Mouse (Mus musculus) embryonic facial prominence, embryonic 11.5 days (tissue): Measurements from ENCODE around the gene Cfap298. TPM values are rescaled to one million over a fixed set of nuclear protein-coding genes. Genes with fewer than 3 reads are reported as not detected.

Experiments used
- ATAC-seq: fragments of 200-750 bp; cut with Nextera tagmentation; replicated peaks from 2 replicates; pipeline ENCODE4 v1.8.0; 2017; ENCODE audit warnings: low read depth; ENCODE audit not compliant: insufficient number of reproducible peaks, low FRiP score, low TSS enrichment
- DNase-seq: peaks from one replicate; pipeline ENCODE4 v3.0.0-alpha.2; 2015; ENCODE audit warnings: low spot score
- H3K27ac ChIP-seq: fragments of 300-500 bp; sonication (generic); replicated peaks from 2 replicates; pipeline ENCODE4 v1.5.1; 2014; ENCODE audit warnings: mild to moderate bottlenecking, low read depth, low read length, control low read depth
- H3K27me3 ChIP-seq: fragments of 300-500 bp; sonication (generic); 2 replicates; pipeline ENCODE4 v1.6.1; 2014; ENCODE audit warnings: mild to moderate bottlenecking, low read length, moderate library complexity, mixed read lengths; ENCODE audit not compliant: control insufficient read depth, insufficient read depth
- H3K36me3 ChIP-seq: fragments of 300-500 bp; sonication (generic); replicated peaks from 2 replicates; pipeline ENCODE4 v1.6.1; 2014; ENCODE audit warnings: low read depth, mild to moderate bottlenecking, low read length, moderate library complexity, mixed read lengths; ENCODE audit not compliant: control insufficient read depth, insufficient read depth
- H3K4me1 ChIP-seq: fragments of 300-500 bp; sonication (generic); 2 replicates; pipeline ENCODE4 v1.6.1; 2014; ENCODE audit warnings: low read length, mixed read lengths; ENCODE audit not compliant: control insufficient read depth, insufficient read depth
- H3K4me2 ChIP-seq: fragments of 300-500 bp; sonication (generic); 2 replicates; pipeline ENCODE4 v1.6.1; 2014; ENCODE audit warnings: low read depth, mild to moderate bottlenecking, control low read depth, low read length, moderate library complexity
- H3K4me3 ChIP-seq: fragments of 300-500 bp; sonication (generic); 2 replicates; pipeline ENCODE4 v1.5.1; 2014; ENCODE audit warnings: low read depth, low read length, control low read depth
- H3K9ac ChIP-seq: fragments of 300-500 bp; sonication (generic); replicated peaks from 2 replicates; pipeline ENCODE4 v1.6.1; 2014; ENCODE audit warnings: mild to moderate bottlenecking, control low read depth, low read length
- H3K9me3 ChIP-seq: fragments of 300-500 bp; sonication (generic); replicated peaks from 2 replicates; pipeline ENCODE4 v1.6.1; 2016; ENCODE audit warnings: mild to moderate bottlenecking, low read length, inconsistent platforms, mixed read lengths; ENCODE audit not compliant: control insufficient read depth
- WGBS: fragments of 180-500 bp; shearing (Covaris S2); extraction: QIAGEN DNeasy Blood & Tissue Kit; methylation state at CpG from one replicate; pipeline ENCODE4 v1.1.7; 2014; 5-methylcytosine and 5-hydroxymethylcytosine counted together
- polyA plus RNA-seq: library from polyadenylated mRNA; unstranded; fragments of >200 nt; fragmentation: Nextera tagmentation; extraction: Ambion mirVana; gene quantifications from 2 replicates; pipeline ENCODE4 v1.2.1, GENCODE M21; 2014

The Cfap298 gene
- 46.8 and 49.7 TPM in 2 replicates for polyA plus RNA-seq

DNA sequence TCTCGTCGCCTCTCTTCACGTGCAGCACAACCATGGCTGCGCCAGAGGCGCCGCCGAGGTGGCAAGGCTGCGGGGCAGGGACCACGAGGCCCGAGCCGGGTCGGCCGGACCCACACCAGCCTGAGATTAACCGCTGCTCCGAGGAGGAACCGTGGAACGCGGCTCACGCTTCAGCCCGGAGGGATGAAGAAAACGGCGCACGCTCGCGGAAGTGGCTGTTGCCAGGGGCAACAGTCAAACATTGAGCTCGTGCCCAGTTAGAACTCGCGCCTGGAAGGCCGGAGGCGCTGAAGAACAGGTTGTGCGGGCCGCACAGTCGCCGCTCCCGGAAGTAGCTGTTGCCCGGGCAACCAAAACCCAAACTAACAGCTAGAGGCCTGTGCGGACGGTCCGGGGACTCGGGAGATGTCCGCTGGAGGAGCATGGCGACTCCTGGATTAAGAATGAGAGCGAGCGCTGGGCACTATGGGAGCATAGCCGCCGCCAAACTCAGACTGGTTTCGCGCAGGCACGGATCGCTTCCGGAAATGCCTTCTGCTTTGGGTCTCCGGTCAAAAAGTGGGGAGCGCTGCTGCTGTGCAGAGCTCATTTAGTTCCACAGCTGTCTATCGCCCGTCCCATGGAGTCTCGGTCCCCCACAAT, at the start of gene Cfap298:
TSS of gene Cfap298 (minus strand) at position 428 of the 642 bp plus-strand sequence.
- Histone ChIP-seq H3K9ac (peak within 1 kb of the TSS; percentile 83), H3K9me3 (no peaks in the 10 kb centered on the region), H3K27me3 (no peaks in the 10 kb centered on the region), H3K4me3 (peak within 1 kb of the TSS; percentile 83), H3K27ac (peak within 1 kb of the TSS; percentile 35), H3K4me2 (peak within 1 kb of the TSS; percentile 87), H3K4me1 (no peaks in the 10 kb centered on the region), H3K36me3 (no peaks in the 10 kb centered on the region; the same call in 1 of the 2 replicates)
- ATAC-seq: peak; percentile 95
- peak; percentile 98 for DNase-seq
- WGBS: 0% methylated on average over 53 of the region's 56 CpGs

DNA sequence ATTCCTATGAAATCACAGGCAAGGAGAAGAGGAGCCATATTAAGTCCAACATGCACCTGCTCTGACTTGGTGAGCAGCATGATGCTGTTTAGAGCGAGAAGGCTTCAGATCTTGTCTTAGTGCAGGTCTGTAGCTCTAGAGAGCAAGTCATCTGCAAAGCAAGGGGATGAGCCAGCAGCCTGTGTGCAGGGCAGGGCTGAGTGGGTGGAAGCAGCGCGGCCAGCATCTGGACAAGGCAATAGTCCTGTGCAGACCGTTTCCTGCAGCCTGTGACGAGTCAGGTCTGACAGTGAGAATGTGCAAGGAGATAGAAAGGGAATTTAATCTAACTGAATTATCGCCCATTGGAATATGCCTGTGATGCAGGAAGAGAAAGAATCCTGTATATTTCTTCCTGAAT, 36.1 kb upstream of the Cfap298 start:
- Histone ChIP-seq H3K4me2 (no peak overlapping the region), H3K9me3 (no peaks in the 10 kb centered on the region), H3K27ac (no peak overlapping the region), H3K4me1 (no peaks in the 10 kb centered on the region), H3K36me3 (no peaks in the 10 kb centered on the region), H3K9ac (no peak overlapping the region), H3K27me3 (no peaks in the 10 kb centered on the region), H3K4me3 (no peak overlapping the region)
- ATAC-seq (no peak), DNase-seq (no peak)
- WGBS: 85% methylated on average over 6 of the region's 6 CpGs

DNA sequence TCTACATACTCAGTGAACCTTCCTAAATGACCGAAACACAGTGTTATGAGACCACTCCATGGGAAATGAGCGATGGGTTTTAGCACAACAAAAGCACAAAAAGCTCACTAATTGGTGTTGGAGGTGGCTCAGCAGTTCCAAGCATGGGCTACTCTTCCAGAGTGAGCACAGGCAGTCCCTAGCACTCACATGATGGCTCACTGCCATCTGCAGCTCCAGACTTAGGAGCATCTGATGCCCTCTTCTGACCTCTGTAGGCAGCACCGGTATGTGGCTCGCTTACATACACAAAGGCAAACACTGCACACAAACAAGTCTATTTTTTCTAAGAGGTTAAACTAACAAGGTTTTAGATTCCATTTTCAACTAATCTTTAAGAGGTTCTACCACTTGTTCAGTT, 31.3 kb upstream of the Cfap298 start:
- Histone ChIP-seq H3K36me3 (no peaks in the 10 kb centered on the region), H3K4me2 (no peak overlapping the region), H3K9ac (no peak overlapping the region), H3K27me3 (no peaks in the 10 kb centered on the region), H3K9me3 (no peaks in the 10 kb centered on the region), H3K4me1 (no peaks in the 10 kb centered on the region), H3K27ac (no peak overlapping the region), H3K4me3 (no peak overlapping the region)
- ATAC-seq: no peak
- WGBS: 82% methylated on average over 4 of the region's 4 CpGs
- no peak for DNase-seq

DNA sequence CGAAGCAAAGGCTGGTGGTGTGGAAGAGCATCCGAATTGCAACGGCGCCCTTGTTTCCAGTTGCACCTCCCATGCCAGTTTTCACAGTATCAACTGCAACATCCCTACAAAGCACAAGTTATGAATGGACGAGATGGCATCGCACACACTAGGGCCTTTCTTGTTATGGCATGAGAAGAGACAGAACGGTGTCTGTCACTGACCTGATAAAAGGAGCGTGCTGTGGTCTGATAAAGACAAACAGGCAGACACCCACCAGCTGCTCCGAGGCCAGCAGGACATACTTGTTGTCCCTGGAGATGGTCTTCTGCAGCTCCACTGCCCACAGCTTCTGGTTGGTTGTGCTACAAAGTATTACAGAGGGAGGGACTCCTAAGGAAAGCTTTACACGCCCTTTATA, 29.4 kb upstream of the Cfap298 start:
- Histone ChIP-seq H3K4me2 (no peak overlapping the region), H3K9ac (no peak overlapping the region), H3K27ac (no peak overlapping the region), H3K9me3 (no peaks in the 10 kb centered on the region), H3K4me1 (no peaks in the 10 kb centered on the region), H3K36me3 (no peaks in the 10 kb centered on the region), H3K27me3 (no peaks in the 10 kb centered on the region), H3K4me3 (no peak overlapping the region)
- 85% methylated on average over 10 of the region's 10 CpGs for WGBS
- ATAC-seq (no peak), DNase-seq (no peak)

DNA sequence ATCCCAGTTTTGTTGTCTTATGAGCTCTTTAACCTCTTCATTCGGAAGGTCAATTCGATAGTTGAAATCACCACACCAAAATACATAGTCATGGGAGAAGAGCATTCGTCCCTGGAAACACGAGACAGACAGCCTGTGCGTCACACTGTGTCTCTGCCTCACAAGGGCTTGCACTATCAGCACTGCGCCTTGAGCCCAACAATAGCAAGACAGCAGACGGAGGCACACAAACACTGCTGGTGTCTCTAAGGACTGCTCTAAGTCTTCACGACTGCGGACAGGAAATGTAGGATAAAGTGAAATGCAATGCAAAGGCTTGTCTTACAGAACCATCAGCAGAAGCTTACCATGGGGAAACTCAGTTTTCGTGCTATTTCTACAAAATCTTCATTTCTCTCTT, 29.0 kb upstream of the Cfap298 start:
- Histone ChIP-seq H3K4me3 (no peak overlapping the region), H3K9ac (no peak overlapping the region), H3K27me3 (no peaks in the 10 kb centered on the region), H3K36me3 (no peaks in the 10 kb centered on the region), H3K4me2 (no peak overlapping the region), H3K4me1 (no peaks in the 10 kb centered on the region), H3K9me3 (no peaks in the 10 kb centered on the region), H3K27ac (no peak overlapping the region)
- WGBS: 81% methylated on average over 10 of the region's 10 CpGs
- DNase-seq: no peak
- no peak for ATAC-seq

DNA sequence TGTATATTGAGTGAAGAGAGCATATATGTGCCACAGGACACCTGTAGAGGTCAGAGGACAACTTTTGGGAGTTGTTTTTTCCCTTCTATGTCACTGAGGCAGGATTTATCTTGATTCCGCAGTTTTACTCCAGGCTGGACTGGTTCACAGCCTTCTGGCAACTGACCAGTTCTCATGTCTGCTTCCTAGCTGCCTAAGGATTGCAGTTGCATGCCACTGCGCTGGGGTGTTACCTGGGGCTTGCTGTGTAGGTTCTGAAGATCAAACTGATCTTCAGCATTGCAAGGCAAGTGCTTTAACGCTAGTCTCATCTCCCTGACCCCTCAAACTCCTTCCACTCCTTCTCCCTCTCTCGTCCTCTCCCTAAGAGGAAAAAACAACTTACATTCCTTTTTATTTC, 28.3 kb upstream of the Cfap298 start:
- no peak for ATAC-seq
- WGBS: 83% methylated on average over 4 of the region's 4 CpGs

DNA sequence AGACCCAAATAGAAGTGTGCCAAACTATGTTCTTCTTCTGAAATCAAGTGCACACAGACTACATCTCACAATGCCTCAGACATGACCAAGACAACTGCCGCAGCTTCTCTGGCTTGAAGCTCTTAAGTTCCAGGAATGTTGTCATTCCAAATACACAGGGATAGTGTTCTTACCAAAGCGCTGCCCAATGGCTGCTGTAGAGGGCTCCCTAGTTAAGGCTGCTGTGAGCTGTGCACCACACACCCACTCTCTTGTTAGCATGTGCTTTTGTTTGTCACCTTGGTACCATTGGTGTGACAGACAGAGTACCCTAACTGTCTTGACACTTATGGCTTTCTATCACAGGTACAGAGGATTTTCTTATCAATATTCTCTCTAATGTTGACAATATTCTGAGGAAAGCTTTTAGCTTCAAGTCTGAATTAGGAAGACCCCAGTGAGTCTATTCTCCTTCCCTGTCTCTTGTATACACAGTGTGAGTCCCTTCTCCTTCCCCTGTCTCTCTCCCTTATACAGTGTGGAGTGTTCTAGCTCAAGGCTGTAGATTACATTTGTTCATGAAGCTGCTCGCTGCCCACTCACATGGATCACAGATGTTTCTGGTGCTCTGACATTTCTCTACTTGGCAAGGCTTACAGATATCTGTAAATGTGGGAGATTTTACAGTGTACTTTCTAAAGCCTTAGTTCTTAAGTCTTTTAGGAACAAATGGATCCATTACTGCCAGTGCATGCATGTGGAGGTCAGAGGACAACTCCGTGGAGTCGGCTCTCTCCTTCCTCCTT, 23.6 kb upstream of the Cfap298 start:
- no peaks in the 10 kb centered on the region for H3K9me3 ChIP-seq
- DNase-seq: no peak
- WGBS: 78% methylated on average over 5 of the region's 5 CpGs
- H3K4me1 ChIP-seq: no peaks in the 10 kb centered on the region
- H3K27ac ChIP-seq: no peak overlapping the region
- ATAC-seq: no peak
- H3K27me3 ChIP-seq: no peaks in the 10 kb centered on the region
- H3K9ac ChIP-seq: no peak overlapping the region
- H3K36me3 ChIP-seq: no peaks in the 10 kb centered on the region
- H3K4me3 ChIP-seq: no peak overlapping the region
- no peak overlapping the region for H3K4me2 ChIP-seq

More for the DNA sequence above, 28.3 kb upstream of the Cfap298 start:
- no peaks in the 10 kb centered on the region for H3K36me3 ChIP-seq
- no peak overlapping the region for H3K9ac ChIP-seq
- no peak for DNase-seq
- no peak overlapping the region for H3K4me2 ChIP-seq
- no peaks in the 10 kb centered on the region for H3K27me3 ChIP-seq
- no peak overlapping the region for H3K4me3 ChIP-seq
- no peaks in the 10 kb centered on the region for H3K4me1 ChIP-seq
- no peaks in the 10 kb centered on the region for H3K9me3 ChIP-seq
- no peak overlapping the region for H3K27ac ChIP-seq

DNA sequence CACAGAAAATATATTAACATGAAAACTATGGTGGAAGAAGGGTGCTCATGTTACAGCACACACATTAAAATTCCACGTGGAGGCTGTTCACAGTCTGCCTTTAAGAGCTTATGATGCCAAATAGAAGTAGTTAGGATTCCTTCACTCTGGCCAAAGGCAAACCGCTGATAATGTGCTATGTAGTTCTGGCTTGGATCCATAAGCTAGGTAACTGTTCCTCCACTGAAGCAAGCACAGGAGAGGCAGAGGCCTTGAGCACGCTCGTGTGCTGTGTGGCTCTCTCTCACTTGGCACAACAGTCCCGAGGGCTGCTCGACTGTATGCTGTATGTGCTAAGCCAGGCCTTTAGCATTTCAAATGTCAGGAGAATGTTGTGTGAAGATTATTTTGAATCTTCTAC, 20.6 kb upstream of the Cfap298 start:
- Histone ChIP-seq H3K9ac (no peak overlapping the region), H3K4me3 (no peak overlapping the region), H3K27me3 (no peaks in the 10 kb centered on the region), H3K36me3 (no peaks in the 10 kb centered on the region; the same call in 1 of the 2 replicates), H3K9me3 (no peaks in the 10 kb centered on the region), H3K4me1 (no peaks in the 10 kb centered on the region), H3K27ac (no peak overlapping the region), H3K4me2 (no peak overlapping the region)
- 89% methylated on average over 6 of the region's 6 CpGs for WGBS
- no peak for DNase-seq
- ATAC-seq: no peak
